Mouse (Mus musculus): ENCODE results near the gene 1110059E24Rik. TPM values are rescaled to one million over a fixed set of nuclear protein-coding genes. Genes with fewer than 3 reads are reported as not detected.

1110059E24Rik gene
- polyA plus RNA-seq, 1 experiment from 2014 or later, result 45.4 TPM

DNA sequence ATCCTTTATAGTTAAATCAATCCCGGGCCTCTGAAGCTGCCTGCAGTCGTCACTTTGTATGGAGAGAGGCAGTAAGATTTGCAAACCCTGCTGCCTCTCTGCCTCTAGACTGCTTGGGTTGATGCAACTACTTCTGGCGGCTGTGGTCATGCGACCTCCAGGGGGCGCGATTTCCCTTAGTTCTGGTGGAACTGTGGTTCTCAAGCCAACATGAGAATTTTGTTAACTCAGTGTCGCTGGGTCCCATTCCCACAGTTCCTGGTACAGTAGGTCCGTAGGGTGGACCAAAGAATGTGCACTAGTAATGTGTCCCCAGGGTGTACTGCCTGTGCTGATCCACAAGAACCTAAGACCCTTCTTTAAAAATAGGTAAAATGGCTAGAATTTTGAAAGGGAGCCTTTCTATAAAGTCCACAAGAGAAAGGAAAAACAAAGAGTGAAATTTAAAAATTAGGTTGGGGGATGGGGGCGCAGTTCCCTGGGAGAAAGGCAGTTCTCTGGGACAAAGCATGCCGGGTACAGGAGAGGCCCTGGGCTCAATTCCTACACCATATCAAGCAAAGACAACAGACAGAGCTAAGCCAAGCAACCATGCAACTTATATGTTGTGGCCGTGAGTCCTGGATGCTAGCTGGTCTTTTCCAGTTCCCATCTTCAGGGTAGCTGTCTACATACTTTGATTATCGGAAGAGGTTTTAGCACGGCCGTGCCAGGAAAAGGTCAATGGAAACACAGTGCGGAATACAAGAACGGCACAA, 81.4 kb downstream of the 1110059E24Rik start:
- Histone ChIP-seq H3K9me3 (ENCODE audit: control insufficient read depth, low read length) (no peaks in the 10 kb centered on the region), H3K9ac (ENCODE audit: low read length) (no peak overlapping the region), H3K27me3 (ENCODE audit: control insufficient read depth, insufficient read depth, low read length) (no peaks in the 10 kb centered on the region), H3K36me3 (ENCODE audit: control insufficient read depth, insufficient read depth, low read length) (no peaks in the 10 kb centered on the region), H3K4me2 (ENCODE audit: low read length) (peak overlapping the region; percentile 42), H3K4me1 (ENCODE audit: control insufficient read depth in 2 of 2, insufficient read depth in 2 of 2, low read length in 2 of 2) (peaks cover 12 to 23% of the 10 kb centered on the region in 2 experiments), H3K27ac (replicated peaks in 1 of 2; ENCODE audit: control insufficient read depth in 1 of 2, insufficient read depth in 1 of 2, low read depth in 2 of 2, low read length in 2 of 2) (peak overlapping the region; percentile 74 to 78), H3K4me3 (ENCODE audit: control insufficient read depth in 1 of 2, insufficient read depth in 1 of 2, low read depth in 1 of 2, low read length in 2 of 2) (no peak overlapping the region)
- peak; percentile 64; the same call in 1 of the 2 replicates for ATAC-seq (ENCODE audit: insufficient number of reproducible peaks, insufficient read depth, low FRiP score, low read depth)
- 34% methylated on average over 16 of the region's 16 CpGs for WGBS

DNA sequence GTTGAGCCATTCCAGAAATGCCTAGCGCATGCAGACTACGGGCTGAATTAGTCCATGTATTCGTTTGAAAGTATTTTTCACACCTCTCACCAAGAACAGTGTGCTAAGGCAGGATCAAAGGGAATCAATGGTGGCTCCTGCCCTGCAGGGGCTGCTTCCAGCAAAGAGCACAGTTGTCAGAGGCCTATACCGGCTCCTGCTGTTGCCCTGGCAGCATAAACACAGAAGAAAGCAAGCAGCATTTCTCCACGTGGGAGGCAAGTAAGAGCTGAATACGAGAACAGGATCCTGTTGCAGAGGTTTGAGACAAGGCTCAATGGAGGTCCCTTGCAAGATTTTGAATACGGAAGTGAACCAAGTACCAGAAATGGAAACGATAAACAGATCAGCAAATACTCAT, 82.0 kb downstream of the 1110059E24Rik start:
- Histone ChIP-seq H3K4me1 (ENCODE audit: control insufficient read depth in 2 of 2, insufficient read depth in 2 of 2, low read length in 2 of 2) (peaks cover 12 to 23% of the 10 kb centered on the region in 2 experiments), H3K27me3 (ENCODE audit: control insufficient read depth, insufficient read depth, low read length) (no peaks in the 10 kb centered on the region), H3K36me3 (ENCODE audit: control insufficient read depth, insufficient read depth, low read length) (no peaks in the 10 kb centered on the region), H3K4me3 (ENCODE audit: control insufficient read depth in 1 of 2, insufficient read depth in 1 of 2, low read depth in 1 of 2, low read length in 2 of 2) (no peak overlapping the region), H3K9ac (ENCODE audit: low read length) (no peak overlapping the region), H3K4me2 (ENCODE audit: low read length) (0 out of 2 replicates have a peak overlapping the region, but pooled peaks have one; percentile 2), H3K27ac (replicated peaks in 1 of 2; ENCODE audit: control insufficient read depth in 1 of 2, insufficient read depth in 1 of 2, low read depth in 2 of 2, low read length in 2 of 2) (peak overlapping the region; percentile 74 to 78), H3K9me3 (ENCODE audit: control insufficient read depth, low read length) (no peaks in the 10 kb centered on the region)
- peak; percentile 60 for ATAC-seq (ENCODE audit: insufficient number of reproducible peaks, insufficient read depth, low FRiP score, low read depth)
- WGBS, result 34% methylated on average over 8 of the region's 8 CpGs

DNA sequence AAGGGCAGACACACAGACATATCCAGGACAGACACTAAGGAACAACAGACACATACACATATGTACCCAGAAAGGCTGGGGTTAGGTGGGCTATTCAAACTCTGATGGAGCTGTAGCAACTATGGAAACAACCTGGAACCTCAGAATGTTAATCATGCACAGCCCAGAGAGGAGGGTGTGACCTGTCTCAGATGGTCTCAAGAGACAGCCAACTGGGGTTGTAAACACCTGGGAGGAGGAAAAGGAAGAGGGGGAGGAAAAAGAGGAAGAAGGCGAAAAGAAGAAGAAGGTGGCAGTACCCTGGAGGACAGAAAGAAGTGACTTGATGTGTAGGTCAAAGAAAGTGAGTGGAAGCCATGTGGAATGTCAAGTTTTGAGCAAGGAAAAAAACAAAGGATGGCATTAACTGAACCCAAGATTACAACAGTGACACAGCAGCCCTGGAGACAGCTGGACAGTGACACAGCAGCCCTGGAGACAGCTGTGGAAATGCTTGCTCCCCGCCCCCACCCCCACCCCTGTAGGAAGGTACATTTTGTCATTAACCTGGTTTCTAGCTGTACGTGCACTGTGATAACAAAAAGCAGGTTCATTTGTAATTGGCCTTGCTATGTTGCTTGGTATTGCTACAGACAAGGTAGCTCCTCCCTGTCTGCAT, 84.1 kb downstream of the 1110059E24Rik start:
- ATAC-seq (ENCODE audit: insufficient number of reproducible peaks, insufficient read depth, low FRiP score, low read depth), result no peak
- WGBS, result 82% methylated on average over 3 of the region's 3 CpGs
- no peak overlapping the region for H3K27ac ChIP-seq (replicated peaks in 1 of 2; ENCODE audit: control insufficient read depth in 1 of 2, insufficient read depth in 1 of 2, low read depth in 2 of 2, low read length in 2 of 2)

DNA sequence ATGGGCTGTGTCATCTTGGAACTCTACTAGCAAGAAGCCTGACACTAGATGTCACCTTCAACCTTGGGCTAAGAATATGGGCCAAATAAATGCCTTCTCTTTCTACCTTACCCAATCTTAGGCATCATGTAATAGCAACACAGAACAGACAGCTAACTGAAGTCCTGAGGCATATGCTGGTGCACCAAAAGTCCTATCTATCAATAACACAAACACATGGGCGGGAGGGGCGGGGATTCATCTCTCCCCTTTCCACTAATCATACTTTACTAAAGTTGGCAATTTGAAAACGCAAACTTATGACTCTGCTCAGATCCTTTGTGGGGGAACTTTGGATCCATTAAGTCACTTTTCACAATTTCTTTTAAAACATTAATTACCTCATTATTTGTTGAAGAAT, 84.8 kb downstream of the 1110059E24Rik start:
- H3K27ac ChIP-seq (replicated peaks in 1 of 2; ENCODE audit: control insufficient read depth in 1 of 2, insufficient read depth in 1 of 2, low read depth in 2 of 2, low read length in 2 of 2), result no peak overlapping the region
- no peak for ATAC-seq (ENCODE audit: insufficient number of reproducible peaks, insufficient read depth, low FRiP score, low read depth)
- 77% methylated on average over 3 of the region's 3 CpGs for WGBS

More for the DNA sequence above, 84.1 kb downstream of the 1110059E24Rik start:
- Histone ChIP-seq H3K4me2 (ENCODE audit: low read length) (no peak overlapping the region), H3K9ac (ENCODE audit: low read length) (no peak overlapping the region), H3K36me3 (ENCODE audit: control insufficient read depth, insufficient read depth, low read length) (no peaks in the 10 kb centered on the region), H3K27me3 (ENCODE audit: control insufficient read depth, insufficient read depth, low read length) (no peaks in the 10 kb centered on the region), H3K4me1 (ENCODE audit: control insufficient read depth in 2 of 2, insufficient read depth in 2 of 2, low read length in 2 of 2) (peaks cover 12 to 23% of the 10 kb centered on the region in 2 experiments), H3K4me3 (ENCODE audit: control insufficient read depth in 1 of 2, insufficient read depth in 1 of 2, low read depth in 1 of 2, low read length in 2 of 2) (no peak overlapping the region), H3K9me3 (ENCODE audit: control insufficient read depth, low read length) (no peaks in the 10 kb centered on the region)

DNA sequence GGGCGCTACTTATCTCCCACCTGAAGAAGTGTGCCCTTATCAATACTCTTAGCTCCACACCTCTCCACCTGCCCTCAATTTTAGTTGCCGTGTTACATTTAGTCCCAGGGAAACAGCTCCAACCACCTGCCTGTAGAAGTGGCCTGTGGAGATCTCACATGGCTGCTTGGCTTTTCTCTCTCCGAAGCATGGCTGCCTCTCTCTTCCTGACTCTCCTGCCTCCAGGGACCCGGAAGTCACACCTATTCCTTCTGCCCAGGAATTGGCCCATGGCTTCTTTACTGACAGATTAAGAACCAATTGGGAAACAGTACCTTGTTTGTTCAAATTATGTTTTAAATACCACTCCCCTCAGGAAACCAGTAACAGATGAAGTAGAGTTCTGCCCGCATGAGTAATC, 86.3 kb downstream of the 1110059E24Rik start:
- H3K4me1 ChIP-seq (ENCODE audit: control insufficient read depth in 2 of 2, insufficient read depth in 2 of 2, low read length in 2 of 2), result peaks cover 3 to 9% of the 10 kb centered on the region in 2 experiments; a peak in 3 of 4 replicates
- ATAC-seq (ENCODE audit: insufficient number of reproducible peaks, insufficient read depth, low FRiP score, low read depth), result no peak
- H3K36me3 ChIP-seq (ENCODE audit: control insufficient read depth, insufficient read depth, low read length), result no peaks in the 10 kb centered on the region
- no peaks in the 10 kb centered on the region for H3K9me3 ChIP-seq (ENCODE audit: control insufficient read depth, low read length)
- H3K27me3 ChIP-seq (ENCODE audit: control insufficient read depth, insufficient read depth, low read length), result no peaks in the 10 kb centered on the region
- no peak overlapping the region for H3K9ac ChIP-seq (ENCODE audit: low read length)
- H3K4me3 ChIP-seq (ENCODE audit: control insufficient read depth in 1 of 2, insufficient read depth in 1 of 2, low read depth in 1 of 2, low read length in 2 of 2), result no peak overlapping the region
- 81% methylated on average over 5 of the region's 5 CpGs for WGBS
- no peak overlapping the region for H3K27ac ChIP-seq (replicated peaks in 1 of 2; ENCODE audit: control insufficient read depth in 1 of 2, insufficient read depth in 1 of 2, low read depth in 2 of 2, low read length in 2 of 2)
- no peak overlapping the region for H3K4me2 ChIP-seq (ENCODE audit: low read length)

More for the DNA sequence above, 84.8 kb downstream of the 1110059E24Rik start:
- no peak overlapping the region for H3K4me2 ChIP-seq (ENCODE audit: low read length)
- no peaks in the 10 kb centered on the region for H3K36me3 ChIP-seq (ENCODE audit: control insufficient read depth, insufficient read depth, low read length)
- no peaks in the 10 kb centered on the region for H3K27me3 ChIP-seq (ENCODE audit: control insufficient read depth, insufficient read depth, low read length)
- H3K4me3 ChIP-seq (ENCODE audit: control insufficient read depth in 1 of 2, insufficient read depth in 1 of 2, low read depth in 1 of 2, low read length in 2 of 2), result no peak overlapping the region
- peaks cover 12 to 23% of the 10 kb centered on the region in 2 experiments for H3K4me1 ChIP-seq (ENCODE audit: control insufficient read depth in 2 of 2, insufficient read depth in 2 of 2, low read length in 2 of 2)
- no peak overlapping the region for H3K9ac ChIP-seq (ENCODE audit: low read length)
- no peaks in the 10 kb centered on the region for H3K9me3 ChIP-seq (ENCODE audit: control insufficient read depth, low read length)

DNA sequence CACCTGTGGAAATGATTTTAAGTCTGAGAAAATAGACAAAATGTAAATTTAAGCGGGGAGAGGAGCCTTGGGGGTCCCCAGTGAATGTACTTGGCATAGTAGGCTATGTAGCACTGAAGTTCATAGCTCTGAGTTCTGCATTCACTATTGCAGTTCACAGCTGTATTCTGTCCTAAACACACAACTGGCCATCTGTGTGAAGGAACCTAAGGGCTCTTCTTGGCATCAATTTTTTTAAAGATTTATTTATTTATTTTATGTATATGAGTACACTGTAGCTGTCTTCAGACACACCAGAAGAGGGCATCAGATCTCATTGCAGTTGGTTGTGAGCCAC, 88.3 kb downstream of the 1110059E24Rik start:
- Histone ChIP-seq H3K9ac (ENCODE audit: low read length) (no peak overlapping the region), H3K27me3 (ENCODE audit: control insufficient read depth, insufficient read depth, low read length) (no peaks in the 10 kb centered on the region), H3K4me3 (ENCODE audit: control insufficient read depth in 1 of 2, insufficient read depth in 1 of 2, low read depth in 1 of 2, low read length in 2 of 2) (no peak overlapping the region), H3K27ac (replicated peaks in 1 of 2; ENCODE audit: control insufficient read depth in 1 of 2, insufficient read depth in 1 of 2, low read depth in 2 of 2, low read length in 2 of 2) (no peak overlapping the region), H3K4me2 (ENCODE audit: low read length) (no peak overlapping the region), H3K4me1 (ENCODE audit: control insufficient read depth in 2 of 2, insufficient read depth in 2 of 2, low read length in 2 of 2) (no peaks in the 10 kb centered on the region; a peak in 1 of 4 replicates), H3K9me3 (ENCODE audit: control insufficient read depth, low read length) (no peaks in the 10 kb centered on the region), H3K36me3 (ENCODE audit: control insufficient read depth, insufficient read depth, low read length) (no peaks in the 10 kb centered on the region)
- 4% methylated on average over 1 of the region's 1 CpGs for WGBS
- ATAC-seq (ENCODE audit: insufficient number of reproducible peaks, insufficient read depth, low FRiP score, low read depth), result no peak

DNA sequence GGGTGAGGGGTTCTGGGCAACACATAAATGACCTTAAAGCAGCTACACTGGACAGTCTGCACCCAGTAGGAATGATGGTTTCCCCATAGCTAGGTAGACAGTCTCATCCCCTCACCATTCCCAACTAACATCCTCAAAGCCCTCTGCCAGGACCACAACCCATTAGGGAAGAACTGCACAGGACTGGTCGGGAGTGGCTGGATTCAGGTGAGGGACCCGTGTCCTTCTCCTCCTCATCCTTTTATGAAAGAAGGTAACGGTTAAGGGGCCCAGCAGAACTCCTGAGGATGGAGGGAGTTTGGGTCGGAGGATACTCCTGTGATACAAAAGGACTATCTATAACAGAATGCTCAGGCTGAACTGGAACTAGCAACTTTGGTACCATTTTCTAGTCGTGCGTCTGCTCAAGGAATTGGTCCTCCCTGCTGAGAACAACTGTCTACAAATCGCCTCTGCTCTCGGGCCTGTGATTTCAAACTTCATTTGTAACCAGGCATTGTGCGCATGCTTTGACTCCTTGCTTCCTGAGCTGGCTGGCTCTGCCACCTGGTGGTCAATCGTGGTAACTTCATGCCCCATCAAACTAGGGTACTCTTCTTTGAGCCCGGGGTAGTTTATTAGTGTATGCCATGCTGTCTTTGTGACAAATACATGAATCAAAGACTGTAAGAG, 88.9 kb downstream of the 1110059E24Rik start:
- ATAC-seq (ENCODE audit: insufficient number of reproducible peaks, insufficient read depth, low FRiP score, low read depth), result no peak
- Histone ChIP-seq H3K4me2 (ENCODE audit: low read length) (no peak overlapping the region), H3K4me3 (ENCODE audit: control insufficient read depth in 1 of 2, insufficient read depth in 1 of 2, low read depth in 1 of 2, low read length in 2 of 2) (no peak overlapping the region), H3K9me3 (ENCODE audit: control insufficient read depth, low read length) (no peaks in the 10 kb centered on the region), H3K4me1 (ENCODE audit: control insufficient read depth in 2 of 2, insufficient read depth in 2 of 2, low read length in 2 of 2) (no peaks in the 10 kb centered on the region; a peak in 1 of 4 replicates), H3K36me3 (ENCODE audit: control insufficient read depth, insufficient read depth, low read length) (no peaks in the 10 kb centered on the region), H3K27ac (replicated peaks in 1 of 2; ENCODE audit: control insufficient read depth in 1 of 2, insufficient read depth in 1 of 2, low read depth in 2 of 2, low read length in 2 of 2) (no peak overlapping the region), H3K9ac (ENCODE audit: low read length) (no peak overlapping the region), H3K27me3 (ENCODE audit: control insufficient read depth, insufficient read depth, low read length) (no peaks in the 10 kb centered on the region)
- WGBS, result 26% methylated on average over 11 of the region's 11 CpGs

All from heart, embryonic 14.5 days (tissue).